Mouse (Mus musculus) heart, embryonic 16.5 days (tissue): ENCODE measurements around the gene 1810062G17Rik. TPM values are rescaled to one million over a fixed set of nuclear protein-coding genes. Genes with fewer than 3 reads are reported as not detected.

Source experiments
- ATAC-seq: fragments of 200-750 bp; cut with Nextera tagmentation; replicated peaks from 2 replicates; pipeline ENCODE4 v1.8.0; 2017; ENCODE audit warnings: moderate number of reproducible peaks; ENCODE audit not compliant: insufficient read depth, low FRiP score; ENCODE audit errors: extremely low read depth
- H3K27ac ChIP-seq: fragments of 300-500 bp; sonication (generic); 2 replicates; pipeline ENCODE4 v1.5.1; 2014; ENCODE audit warnings: mild to moderate bottlenecking, low read length, control low read depth, moderate library complexity
- H3K27me3 ChIP-seq: fragments of 300-500 bp; sonication (generic); 2 replicates; pipeline ENCODE4 v1.6.1; 2014; ENCODE audit warnings: low read length, mixed read lengths; ENCODE audit not compliant: control insufficient read depth, insufficient read depth
- H3K36me3 ChIP-seq: fragments of 300-500 bp; sonication (generic); 2 replicates; pipeline ENCODE4 v1.6.1; 2014; ENCODE audit not compliant: control insufficient read depth, insufficient read depth
- H3K4me1 ChIP-seq: fragments of 300-500 bp; sonication (generic); 2 replicates; pipeline ENCODE4 v1.6.1; 2014; ENCODE audit warnings: low read length, mixed read lengths; ENCODE audit not compliant: control insufficient read depth, insufficient read depth
- H3K4me2 ChIP-seq: fragments of 300-500 bp; sonication (generic); 2 replicates; pipeline ENCODE4 v1.6.1; 2014; ENCODE audit warnings: low read depth, mild to moderate bottlenecking, control low read depth, low read length
- H3K4me3 ChIP-seq: fragments of 300-500 bp; sonication (generic); 2 replicates; pipeline ENCODE4 v1.5.1; 2014; ENCODE audit warnings: mild to moderate bottlenecking, control low read depth, low read length
- H3K9ac ChIP-seq: fragments of 300-500 bp; sonication (generic); 2 replicates; pipeline ENCODE4 v1.6.1; 2014; ENCODE audit warnings: low read length, control low read depth
- H3K9me3 ChIP-seq: fragments of 300-500 bp; sonication (generic); replicated peaks from 2 replicates; pipeline ENCODE4 v1.6.1; 2016; ENCODE audit warnings: low read length; ENCODE audit not compliant: control insufficient read depth
- WGBS: fragments of 180-500 bp; shearing (Covaris S2); extraction: QIAGEN DNeasy Blood & Tissue Kit; methylation state at CpG from one replicate; pipeline ENCODE4 v1.1.7; 2014; 5-methylcytosine and 5-hydroxymethylcytosine counted together
- polyA plus RNA-seq: library from polyadenylated mRNA; unstranded; fragments of >200 nt; fragmentation: Nextera tagmentation; extraction: Ambion mirVana; gene quantifications from 2 replicates; pipeline ENCODE4 v1.2.1, GENCODE M21; 2015

Gene 1810062G17Rik
- polyA plus RNA-seq, 1 experiment from 2014 or later: 1.00 TPM

DNA sequence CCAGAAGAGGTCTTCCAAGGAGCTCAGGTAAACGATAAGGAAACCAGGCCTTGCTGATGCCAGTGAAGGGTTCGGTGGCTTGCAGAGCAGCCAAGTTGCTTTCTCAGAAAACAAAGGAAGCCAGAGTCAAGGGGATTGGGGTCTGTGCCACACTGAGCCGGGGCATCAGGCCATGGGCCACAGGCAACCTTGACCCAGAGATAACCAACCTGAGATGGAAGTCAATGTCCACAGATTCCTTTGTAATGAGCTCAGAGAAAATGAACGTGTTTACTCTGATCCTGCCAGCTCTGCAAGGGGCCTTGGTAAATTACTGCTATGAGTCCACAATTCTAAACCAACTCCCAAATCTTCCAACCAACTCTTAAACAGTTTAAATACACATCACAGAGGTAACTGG lies 3.9 kb upstream of the 1810062G17Rik start:
- no peak overlapping the region for H3K4me3 ChIP-seq
- 38% methylated on average over 4 of the region's 4 CpGs for WGBS
- ATAC-seq: no peak
- H3K4me2 ChIP-seq: peak overlapping the region; percentile 39; the same call in 1 of the 2 replicates
- no peak overlapping the region; the same call in 1 of the 2 replicates for H3K9ac ChIP-seq
- no peak overlapping the region for H3K27ac ChIP-seq
- peaks cover 54% of the 10 kb centered on the region for H3K4me1 ChIP-seq
- H3K36me3 ChIP-seq: no peaks in the 10 kb centered on the region
- H3K9me3 ChIP-seq: no peaks in the 10 kb centered on the region
- H3K27me3 ChIP-seq: no peaks in the 10 kb centered on the region

DNA sequence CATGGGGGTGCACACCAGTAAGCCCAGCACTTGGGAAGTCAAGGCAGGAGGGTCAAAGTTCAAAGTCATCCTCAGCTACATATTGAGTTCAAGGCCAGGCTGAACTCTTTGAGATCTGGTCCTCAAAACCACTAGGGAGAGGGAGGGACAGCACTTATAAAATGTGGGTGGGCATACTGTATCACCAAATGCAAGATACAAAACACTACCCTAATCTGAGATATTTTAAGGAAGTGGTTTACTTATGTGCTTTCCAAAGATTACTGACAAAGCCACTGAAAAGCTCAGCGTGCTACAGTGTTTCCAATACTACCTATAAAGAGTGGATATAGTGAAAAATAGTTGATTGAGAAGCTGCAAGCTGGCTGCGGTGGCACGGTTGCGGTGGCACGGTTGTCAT lies 2.5 kb upstream of the 1810062G17Rik start:
- Histone ChIP-seq H3K9ac (no peak overlapping the region), H3K36me3 (no peaks in the 10 kb centered on the region), H3K4me3 (no peak overlapping the region), H3K27me3 (no peaks in the 10 kb centered on the region), H3K27ac (no peak overlapping the region), H3K4me2 (peak overlapping the region; percentile 23), H3K4me1 (peaks cover 51% of the 10 kb centered on the region), H3K9me3 (no peaks in the 10 kb centered on the region)
- no peak for ATAC-seq
- WGBS: 95% methylated on average over 5 of the region's 5 CpGs

DNA sequence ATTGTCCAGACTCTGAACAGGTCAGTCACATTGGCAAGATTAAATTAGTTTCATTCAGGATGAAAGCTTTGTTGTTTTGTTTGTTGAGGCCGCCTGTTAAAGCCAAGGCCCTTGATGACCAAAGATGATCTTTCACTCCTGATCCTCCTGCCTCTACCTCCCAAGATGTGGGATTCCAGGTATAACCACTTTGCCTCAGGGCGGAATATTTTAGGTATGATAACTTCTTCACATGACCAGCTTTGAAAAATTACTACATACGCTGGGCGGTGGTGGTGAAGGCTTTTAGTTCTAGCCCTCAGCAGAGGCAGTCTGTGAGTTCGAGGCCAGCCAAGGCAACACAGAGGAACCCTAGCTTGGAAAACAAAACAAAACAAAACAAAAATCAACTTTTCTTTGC lies 1.3 kb upstream of the 1810062G17Rik start:
- H3K4me1 ChIP-seq: peaks cover 51% of the 10 kb centered on the region
- H3K4me2 ChIP-seq: peak overlapping the region; percentile 75
- 63% methylated on average over 5 of the region's 5 CpGs for WGBS

DNA sequence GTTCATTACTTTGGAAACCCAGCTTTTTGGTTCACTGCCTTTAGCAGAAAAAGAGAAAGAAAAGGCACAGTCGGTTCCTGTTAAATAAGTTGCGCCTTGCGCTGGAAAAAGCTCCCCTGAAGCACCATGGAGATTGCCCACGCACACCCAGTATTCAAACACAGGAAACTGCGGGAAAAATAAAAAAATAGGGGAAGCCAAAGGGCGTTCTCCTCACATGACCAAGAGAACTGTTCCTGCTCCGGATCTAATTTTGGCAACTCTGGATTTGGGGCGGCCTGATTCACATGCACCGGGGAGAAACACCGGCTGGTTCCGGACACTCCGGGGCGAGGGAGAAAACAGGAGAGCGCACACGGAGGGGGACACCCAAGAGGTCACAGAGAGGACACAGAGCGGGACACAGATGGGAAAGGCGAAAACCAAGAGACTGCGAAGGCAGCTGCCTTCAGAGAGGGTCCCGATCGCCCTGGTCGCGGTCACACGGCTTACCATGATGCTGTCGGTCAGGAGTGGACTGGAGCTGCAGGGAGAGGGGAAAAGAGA lies 726 bp upstream of the 1810062G17Rik start:
- Histone ChIP-seq H3K27ac (peak overlapping the region; percentile 99), H3K4me3 (peak overlapping the region; percentile 89), H3K4me2 (peak overlapping the region; percentile 75), H3K36me3 (no peaks in the 10 kb centered on the region), H3K9me3 (no peaks in the 10 kb centered on the region), H3K27me3 (no peaks in the 10 kb centered on the region), H3K4me1 (peaks cover 46% of the 10 kb centered on the region), H3K9ac (peak overlapping the region; percentile 95)
- ATAC-seq: peak; percentile 12
- WGBS: 2% methylated on average over 24 of the region's 24 CpGs

More for the DNA sequence above, 1.3 kb upstream of the 1810062G17Rik start:
- no peaks in the 10 kb centered on the region for H3K36me3 ChIP-seq
- H3K27me3 ChIP-seq: no peaks in the 10 kb centered on the region
- peak overlapping the region; percentile 99 for H3K27ac ChIP-seq
- H3K9me3 ChIP-seq: no peaks in the 10 kb centered on the region
- no peak for ATAC-seq
- peak overlapping the region; percentile 95 for H3K9ac ChIP-seq
- peak overlapping the region; percentile 89 for H3K4me3 ChIP-seq

DNA sequence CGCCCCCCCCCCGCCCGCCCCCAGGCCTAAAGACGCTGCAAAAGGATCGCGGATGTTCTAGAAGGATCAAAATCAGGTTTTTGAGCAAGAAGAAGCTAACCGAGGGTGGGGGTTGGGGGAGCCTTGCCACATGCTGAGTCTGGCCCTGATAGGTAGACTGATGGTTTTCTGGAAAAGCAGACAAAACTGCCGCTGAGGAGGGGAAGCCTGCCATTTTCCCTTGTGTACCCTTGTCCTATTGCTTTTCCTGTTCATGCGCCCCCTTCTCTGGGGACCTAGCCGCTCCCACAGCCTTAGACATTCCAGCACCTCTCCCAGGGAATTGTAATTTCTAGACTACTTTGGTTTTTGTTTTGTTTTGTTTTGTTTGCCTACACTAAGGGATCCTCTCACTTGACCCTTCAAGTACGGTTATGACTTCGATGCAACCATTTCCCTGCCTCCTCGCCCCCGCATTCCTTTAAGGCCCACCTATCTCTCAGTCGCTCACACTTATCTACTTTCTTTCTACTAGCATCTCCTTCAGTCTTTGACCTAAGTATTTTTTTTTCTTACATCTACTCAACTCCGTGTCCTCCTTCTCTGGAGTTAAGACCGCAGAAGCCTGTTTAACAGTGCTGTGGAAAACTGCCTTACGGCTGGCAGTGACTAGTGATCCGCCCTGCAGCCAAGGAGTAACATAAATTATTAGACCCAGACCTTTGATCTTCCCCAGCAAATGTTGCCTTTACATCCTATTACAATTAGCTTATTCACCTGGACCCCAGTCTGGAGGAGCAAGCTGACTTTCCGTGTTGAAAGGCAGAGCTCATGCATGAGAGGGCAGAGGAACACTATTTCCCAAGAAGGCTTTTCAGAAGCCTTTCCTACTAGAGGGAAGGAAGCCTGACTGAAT lies 771 bp downstream of the 1810062G17Rik start:
- peak overlapping the region; percentile 81 for H3K9ac ChIP-seq
- WGBS: 24% methylated on average over 20 of the region's 20 CpGs
- peaks cover 37% of the 10 kb centered on the region for H3K4me1 ChIP-seq
- H3K36me3 ChIP-seq: no peaks in the 10 kb centered on the region
- peak overlapping the region; percentile 99 for H3K27ac ChIP-seq
- no peak for ATAC-seq
- no peaks in the 10 kb centered on the region for H3K9me3 ChIP-seq
- H3K4me3 ChIP-seq: peak overlapping the region; percentile 89
- H3K4me2 ChIP-seq: peak overlapping the region; percentile 75
- no peaks in the 10 kb centered on the region for H3K27me3 ChIP-seq

DNA sequence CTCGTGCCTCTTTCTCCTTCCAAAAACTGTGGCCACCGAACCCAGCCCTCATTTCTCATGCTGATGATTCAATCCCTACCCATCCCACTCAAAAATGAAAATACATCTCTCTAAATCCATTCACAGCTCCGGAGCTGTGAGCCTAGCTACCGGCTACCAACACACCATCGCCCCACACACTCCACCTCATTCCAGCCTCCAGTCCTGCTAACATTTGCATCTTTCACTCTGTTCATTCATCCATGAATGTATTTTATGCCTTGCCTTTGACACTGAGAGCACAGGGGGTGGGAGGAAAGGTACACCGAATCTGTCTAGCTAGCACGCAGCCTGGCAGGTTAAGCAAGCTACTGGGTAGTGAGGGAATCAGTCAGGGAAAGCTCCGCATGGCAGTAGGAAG lies 3.0 kb downstream of the 1810062G17Rik start:
- ATAC-seq: no peak
- Histone ChIP-seq H3K4me2 (no peak overlapping the region), H3K4me1 (peaks cover 34% of the 10 kb centered on the region), H3K36me3 (no peaks in the 10 kb centered on the region), H3K9me3 (no peaks in the 10 kb centered on the region), H3K4me3 (no peak overlapping the region), H3K27me3 (no peaks in the 10 kb centered on the region), H3K27ac (no peak overlapping the region), H3K9ac (no peak overlapping the region)
- 92% methylated on average over 8 of the region's 8 CpGs for WGBS

DNA sequence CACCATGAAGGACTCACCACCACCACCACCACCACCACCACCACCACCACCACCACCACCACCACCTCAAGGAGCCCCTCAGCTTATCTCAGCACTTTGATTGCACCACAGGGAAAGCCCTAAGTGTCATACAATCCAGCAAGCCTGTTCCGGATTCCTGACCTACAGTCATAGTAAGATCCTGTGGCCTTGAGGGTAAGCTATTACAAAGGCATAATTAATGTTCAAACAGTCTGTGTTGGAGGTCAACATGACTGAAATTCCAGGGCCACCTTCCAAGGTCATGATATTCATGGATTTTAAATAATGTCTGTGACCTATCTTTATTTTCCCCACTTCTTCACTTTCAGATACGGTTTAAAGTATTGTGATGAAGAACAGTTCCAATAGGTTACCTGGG lies 4.7 kb downstream of the 1810062G17Rik start:
- H3K9me3 ChIP-seq: no peaks in the 10 kb centered on the region
- H3K4me2 ChIP-seq: no peak overlapping the region
- H3K4me3 ChIP-seq: no peak overlapping the region
- no peak for ATAC-seq
- H3K9ac ChIP-seq: no peak overlapping the region
- no peak overlapping the region for H3K27ac ChIP-seq
- 55% methylated on average over 2 of the region's 2 CpGs for WGBS
- H3K27me3 ChIP-seq: no peaks in the 10 kb centered on the region
- H3K4me1 ChIP-seq: peaks cover 29% of the 10 kb centered on the region
- no peaks in the 10 kb centered on the region for H3K36me3 ChIP-seq

DNA sequence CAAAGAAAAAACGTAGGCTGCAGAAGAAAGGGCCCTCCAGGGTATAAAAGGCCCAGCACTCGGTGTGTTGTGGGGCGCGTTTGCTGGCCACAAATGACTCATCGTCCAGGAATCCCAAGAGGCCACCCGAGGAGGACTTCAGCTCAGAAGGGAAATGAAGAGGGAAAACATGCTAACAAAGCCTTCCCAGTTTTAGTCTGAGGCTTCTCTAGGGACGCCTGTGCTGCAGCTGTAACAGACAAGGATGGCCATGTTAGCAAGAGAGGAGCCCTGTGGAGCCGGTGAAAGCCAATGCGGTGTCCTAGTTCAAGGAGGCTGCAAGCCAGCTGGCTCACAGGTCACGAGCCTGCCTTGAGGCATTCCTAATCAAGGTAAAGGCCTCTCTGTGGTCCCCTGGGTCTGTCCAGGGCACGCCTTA lies 6.0 kb downstream of the 1810062G17Rik start:
- peak; percentile 79 for ATAC-seq
- Histone ChIP-seq H3K4me1 (peaks cover 25% of the 10 kb centered on the region), H3K4me2 (peak overlapping the region; percentile 53), H3K36me3 (no peaks in the 10 kb centered on the region), H3K4me3 (peak overlapping the region; percentile 17), H3K27ac (peak overlapping the region; percentile 98), H3K9me3 (no peaks in the 10 kb centered on the region), H3K9ac (peak overlapping the region; percentile 76), H3K27me3 (no peaks in the 10 kb centered on the region)
- 7% methylated on average over 11 of the region's 11 CpGs for WGBS

DNA sequence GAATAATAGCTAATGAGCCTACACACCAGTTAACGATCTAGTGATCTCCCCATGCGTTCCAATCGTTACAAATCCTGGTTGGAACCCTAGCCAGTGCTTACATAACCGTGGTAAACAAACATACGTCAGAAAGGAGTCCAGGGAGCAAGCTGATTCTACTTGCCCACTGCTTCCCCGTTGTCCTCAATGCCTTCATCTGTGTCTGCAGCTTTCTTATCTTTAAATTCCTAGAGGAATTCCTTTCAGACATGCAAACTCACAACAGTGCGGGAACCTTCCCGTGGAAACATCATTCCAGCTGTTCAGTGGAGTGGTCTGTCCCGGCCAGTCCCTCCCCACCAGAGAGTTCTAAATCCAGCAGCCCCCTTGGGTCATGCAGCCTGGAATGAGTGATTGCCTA lies 7.2 kb downstream of the 1810062G17Rik start:
- Histone ChIP-seq H3K27ac (no peak overlapping the region; the same call in 1 of the 2 replicates), H3K36me3 (no peaks in the 10 kb centered on the region), H3K4me1 (peaks cover 19% of the 10 kb centered on the region), H3K27me3 (no peaks in the 10 kb centered on the region), H3K4me3 (no peak overlapping the region), H3K4me2 (peak overlapping the region; percentile 6), H3K9ac (no peak overlapping the region), H3K9me3 (no peaks in the 10 kb centered on the region)
- 18% methylated on average over 9 of the region's 9 CpGs for WGBS
- no peak for ATAC-seq
